Mouse (Mus musculus): ENCODE measurements around the gene Qrich1.
"Not testable (repeated sequence)": the region's sequence is repeated elsewhere in the genome, so short reads cannot be mapped to it uniquely, and the experiment has no call there.

Qrich1 gene

DNA sequence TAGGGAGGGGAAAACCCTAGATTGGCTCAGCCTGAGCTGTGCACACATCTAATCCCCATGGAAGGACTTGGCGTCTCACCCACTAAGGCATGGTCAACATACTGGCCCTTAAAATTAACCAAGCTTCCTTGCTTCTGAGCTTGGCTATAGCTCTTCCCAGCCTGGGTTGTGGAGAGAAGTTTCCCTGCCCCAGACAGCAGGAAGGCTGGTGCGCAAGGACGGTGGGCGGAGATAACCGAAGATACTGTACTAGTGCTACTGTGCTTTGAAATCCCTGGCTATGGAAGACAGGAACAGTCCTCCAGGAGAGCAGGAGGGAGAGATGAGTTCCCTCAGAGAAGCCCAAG is 62.7 kb downstream of the Qrich1 start:
- no peak for DNase-seq (ENCODE audit: low read depth, low spot score)

DNA sequence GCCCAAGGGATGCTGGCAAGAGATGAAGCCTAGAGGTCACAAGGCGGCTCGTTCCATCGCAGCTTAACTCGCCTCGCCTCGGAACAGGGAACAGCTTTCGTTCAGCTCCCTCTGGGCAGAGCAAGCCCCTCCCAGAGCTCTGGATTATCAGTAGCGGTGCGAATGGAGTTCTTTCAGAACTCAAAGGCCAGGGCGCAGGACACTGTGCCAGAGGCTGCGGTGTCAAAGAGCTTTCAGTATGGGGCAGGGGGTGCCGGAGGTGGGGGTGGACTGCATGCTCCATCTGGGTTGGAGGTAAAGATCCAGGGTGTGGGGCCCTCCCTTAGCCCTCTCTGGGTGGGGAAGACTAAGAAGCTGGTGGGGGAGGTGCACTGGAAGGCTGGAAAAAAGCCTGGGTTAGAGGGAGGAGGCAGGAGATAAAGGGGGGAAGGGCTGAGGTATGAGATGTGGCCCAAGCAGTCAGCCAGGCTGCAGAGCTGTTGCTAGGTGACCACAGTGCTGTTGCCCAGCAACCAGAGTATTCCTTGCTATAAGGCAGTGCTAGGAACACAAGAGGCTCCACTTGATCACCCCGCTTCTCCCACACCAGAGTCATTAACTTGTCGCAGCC is 71.1 kb downstream of the Qrich1 start:
- peak; percentile 99 for DNase-seq (ENCODE audit: low read depth, low spot score)

GRCm38 (mm10) chr9:108589229-108589628 is 72.6 kb downstream of the Qrich1 start:
- peak; percentile 71 for DNase-seq (ENCODE audit: low read depth, low spot score)

DNA sequence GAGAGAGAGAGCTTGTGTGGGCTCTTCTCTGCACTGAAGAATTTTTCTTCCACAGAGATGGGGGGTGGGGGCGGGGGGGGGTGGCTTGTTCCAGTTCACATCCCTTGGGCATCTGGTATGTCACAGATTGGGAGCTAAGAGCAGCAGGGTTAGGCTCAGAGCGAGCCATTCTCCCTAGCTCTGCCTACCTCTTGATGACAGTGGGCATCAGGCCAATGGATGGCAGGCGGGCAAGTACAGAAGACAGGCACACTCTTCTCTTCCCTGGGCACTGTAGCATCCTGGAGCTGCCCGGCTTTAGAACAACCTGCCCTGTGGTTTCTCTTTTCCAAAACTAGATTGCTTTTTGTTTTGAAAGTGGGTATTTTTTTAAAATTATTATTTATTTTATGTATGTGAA is 74.9 kb downstream of the Qrich1 start:
- DNase-seq (ENCODE audit: low read depth, low spot score), result no peak

DNA sequence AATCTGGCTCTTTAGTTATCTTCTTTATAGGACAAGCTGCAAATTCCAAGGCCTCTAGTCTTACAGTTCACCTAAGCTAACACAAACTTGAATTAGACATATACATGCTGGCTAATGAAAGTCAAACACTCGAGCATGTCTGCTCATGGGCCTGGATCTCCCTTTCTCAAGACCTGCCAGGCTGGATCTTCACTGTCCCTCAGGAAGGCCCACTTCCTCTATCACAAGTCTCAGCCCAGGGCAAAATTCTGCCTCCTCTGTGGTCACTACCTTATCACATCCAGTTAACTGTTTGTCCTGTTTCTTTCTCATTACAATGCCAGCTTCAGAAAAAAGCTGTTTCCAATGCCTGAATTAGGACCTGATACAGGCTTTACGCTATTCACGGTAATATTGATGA is 77.7 kb downstream of the Qrich1 start:
- DNase-seq (ENCODE audit: low read depth, low spot score), result no peak

- DNase-seq (ENCODE audit: low read depth, low spot score), result peak; percentile 58
These were observed 80.6 kb downstream of the Qrich1 start, which contains the start of gene P4htm for GRCm38 (mm10) chr9:108596998-108597764. Gene P4htm (minus strand): TSS chr9:108597667.

DNA sequence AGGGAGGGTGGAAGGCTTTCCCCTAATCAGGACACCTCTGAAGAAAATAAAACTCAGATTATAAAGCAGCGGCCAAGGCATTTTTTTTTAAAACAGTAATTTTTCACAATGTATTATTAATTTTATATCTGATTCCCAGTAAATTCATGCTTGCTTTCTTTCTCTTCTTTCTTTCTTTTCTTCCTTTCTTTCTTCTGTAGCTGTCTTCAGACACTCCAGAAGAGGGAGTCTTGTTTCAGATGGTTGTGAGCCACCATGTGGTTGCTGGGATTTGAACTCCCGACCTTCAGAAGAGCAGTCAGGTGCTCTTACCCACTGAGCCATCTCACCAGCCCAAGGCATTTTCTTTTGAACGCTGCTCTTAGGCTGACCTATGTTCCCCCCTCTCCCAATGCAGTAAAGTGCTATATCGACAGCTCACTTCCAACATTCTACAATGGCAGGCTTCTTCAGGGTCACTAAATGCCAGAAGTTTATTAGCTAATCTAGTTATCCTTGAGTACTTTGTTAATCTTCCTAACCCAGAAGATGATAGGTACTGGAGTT is 82.5 kb downstream of the Qrich1 start:
- no peak for DNase-seq (ENCODE audit: low read depth, low spot score)

- DNase-seq (ENCODE audit: low read depth, low spot score), result no peak
These were observed 83.4 kb downstream of the Qrich1 start for GRCm38 (mm10) chr9:108600011-108600410.

DNA sequence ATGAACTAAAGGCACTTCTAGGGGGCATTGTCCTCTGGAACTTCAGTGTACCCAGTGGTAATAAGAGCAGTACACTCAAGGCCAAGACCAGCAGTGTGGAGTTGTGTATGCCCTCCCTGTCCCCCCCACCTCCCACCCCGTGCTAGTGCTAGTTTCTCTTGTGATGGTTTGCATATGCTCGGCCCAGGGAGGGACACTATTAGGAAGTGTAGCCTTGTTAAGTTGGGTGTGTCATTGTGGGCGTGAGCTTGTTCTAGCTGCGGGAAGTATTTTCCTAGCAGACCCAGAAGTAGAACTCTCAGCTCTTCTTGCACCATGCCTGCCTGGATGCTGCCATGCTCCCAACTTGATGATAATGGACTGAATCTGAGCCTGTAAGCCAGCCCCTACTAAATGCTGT is 85.4 kb downstream of the Qrich1 start:
- no peak for DNase-seq (ENCODE audit: low read depth, low spot score)

GRCm38 (mm10) chr9:108607929-108608328 is 91.3 kb downstream of the Qrich1 start:
- not testable (repeated sequence) for DNase-seq (ENCODE audit: low read depth, low spot score)

- DNase-seq (ENCODE audit: low read depth, low spot score), result no peak
These were observed 92.3 kb downstream of the Qrich1 start for GRCm38 (mm10) chr9:108608889-108609288.
